Mouse (Mus musculus) splenic B cell, adult 2 months (primary cell): ENCODE results near the gene Epb41l4b.

Experiments used
- DNase-seq: peaks from one replicate; pipeline ENCODE4 v3.0.0-alpha.2; 2011; ENCODE audit warnings: low read depth, low spot score
- H3K27me3 ChIP-seq: 2 replicates; pipeline ENCODE4 v1.6.1; 2012; ENCODE audit warnings: mild to moderate bottlenecking, low read length, moderate library complexity, mixed read lengths; ENCODE audit not compliant: control insufficient read depth, poor library complexity, insufficient read depth, severe bottlenecking
- H3K36me3 ChIP-seq: 2 replicates; pipeline ENCODE4 v1.6.1; 2012; ENCODE audit warnings: mild to moderate bottlenecking, low read length, moderate library complexity, mixed read lengths; ENCODE audit not compliant: control insufficient read depth, poor library complexity, insufficient read depth, severe bottlenecking

Epb41l4b gene

DNA sequence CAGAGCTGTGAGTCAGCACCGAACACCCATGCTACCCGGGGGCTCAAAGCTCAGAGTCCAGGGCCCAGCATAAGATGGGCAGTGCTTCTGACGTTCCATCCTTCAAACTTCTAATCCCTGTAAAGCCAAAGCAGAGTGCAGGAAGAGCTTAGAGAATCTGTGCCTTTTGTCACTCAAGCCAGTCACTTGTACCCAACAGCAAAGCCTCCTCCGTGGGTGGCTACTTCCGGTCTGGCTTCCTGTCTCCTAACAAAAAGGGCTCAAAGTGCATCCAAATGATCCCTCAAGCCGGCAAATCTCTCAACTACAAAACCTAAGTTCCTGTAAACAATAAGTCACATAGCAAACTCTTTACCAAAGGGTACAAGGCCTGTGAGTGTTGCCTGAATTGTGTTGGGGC is 193.7 kb downstream of the Epb41l4b start:
- Histone ChIP-seq H3K36me3 (no peaks in the 10 kb centered on the region), H3K27me3 (no peaks in the 10 kb centered on the region)
- DNase-seq: peak; percentile 25

DNA sequence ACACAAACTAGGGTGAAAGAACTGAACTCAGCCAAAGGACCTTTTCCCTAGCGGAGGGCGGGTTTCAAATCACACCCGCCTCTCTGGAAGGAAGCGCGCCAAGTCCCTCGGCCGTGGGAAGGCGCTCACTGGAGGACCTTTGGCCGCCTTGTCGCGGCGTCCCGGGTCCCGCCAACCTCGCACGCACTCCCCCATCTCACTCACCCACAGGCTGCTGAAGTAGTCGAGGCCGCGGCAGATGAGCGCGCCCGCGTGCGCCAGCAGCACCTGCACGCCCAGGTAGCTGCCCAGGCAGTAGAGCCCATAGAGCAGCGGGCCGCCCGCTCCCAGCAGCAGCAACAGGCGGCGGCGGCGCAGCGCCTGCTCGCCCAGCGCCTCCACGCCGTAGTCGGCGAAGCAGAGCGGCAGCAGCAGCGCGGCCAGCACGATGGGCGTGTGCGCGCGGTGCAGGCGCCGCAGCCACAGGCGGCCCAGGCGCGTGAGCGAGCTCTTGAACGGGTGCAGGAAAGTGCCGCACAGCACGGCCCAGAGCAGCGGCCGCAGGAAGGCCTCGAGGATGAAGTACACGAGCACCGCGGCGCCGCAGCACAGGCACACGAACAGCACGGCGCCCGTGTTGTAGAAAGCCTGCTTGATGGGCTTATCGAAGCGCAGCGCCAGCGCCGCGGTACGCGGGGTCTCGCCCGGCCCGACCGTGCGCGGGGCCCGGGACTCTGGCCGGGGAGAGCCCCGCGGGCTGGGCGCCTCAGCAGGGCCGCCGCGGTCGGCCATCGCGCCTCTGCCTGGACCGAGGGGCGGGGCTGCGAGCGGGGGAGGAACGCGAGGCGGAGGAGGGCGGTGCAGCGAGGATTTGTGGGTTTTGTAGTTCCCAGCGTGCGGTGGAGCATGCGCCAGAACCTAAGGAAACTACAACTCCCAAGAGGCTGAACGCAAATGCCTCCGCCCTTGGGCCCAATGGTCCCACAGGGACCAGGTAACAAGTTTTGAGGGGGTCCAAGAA is 196.3 kb downstream of the Epb41l4b start, which contains the start of gene Tmem245:
Tmem245 (minus strand) TSS at position 797 of the 1,000 bp plus-strand sequence.
- Histone ChIP-seq H3K27me3 (no peaks in the 10 kb centered on the region), H3K36me3 (no peaks in the 10 kb centered on the region)
- DNase-seq: peak; percentile 95

DNA sequence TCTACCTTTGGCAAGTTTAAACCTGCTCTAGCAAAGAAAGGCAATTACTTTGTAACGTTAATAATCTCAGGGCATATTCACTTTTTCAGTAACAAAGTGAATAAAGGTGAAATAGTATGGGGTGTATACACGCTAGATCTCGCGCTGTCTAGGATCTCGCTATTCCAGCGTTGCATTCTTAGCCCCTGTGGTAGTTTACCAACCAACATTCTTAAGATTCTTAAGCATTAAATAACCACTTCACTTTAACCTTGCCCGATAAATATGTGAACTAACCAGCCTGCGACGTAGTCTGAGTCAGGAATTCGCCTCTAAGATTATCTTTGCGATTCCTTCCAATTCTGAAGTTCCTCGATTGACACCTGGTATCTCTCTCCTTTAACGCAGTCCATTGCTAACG is 197.1 kb downstream of the Epb41l4b start:
- Histone ChIP-seq H3K36me3 (no peaks in the 10 kb centered on the region), H3K27me3 (no peaks in the 10 kb centered on the region)
- DNase-seq: no peak

DNA sequence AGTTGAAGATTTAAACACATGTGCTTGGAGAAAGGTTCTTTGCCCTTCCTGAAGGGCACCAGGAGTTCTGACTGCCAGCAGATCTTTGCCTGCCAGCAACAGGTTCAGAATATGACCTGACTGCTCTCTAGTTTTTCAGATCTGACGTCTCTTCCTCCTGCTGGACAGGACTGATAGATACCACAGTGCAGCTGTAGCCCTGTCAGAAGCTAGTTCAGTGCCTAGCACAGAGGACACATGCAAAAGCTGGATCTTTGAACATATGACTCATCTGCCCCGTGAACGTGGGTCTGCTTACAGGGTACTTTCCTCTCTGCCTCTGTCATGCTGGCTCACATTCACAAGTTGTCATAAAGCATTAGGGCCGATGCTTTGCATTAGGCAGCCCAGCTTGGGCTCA is 199.0 kb downstream of the Epb41l4b start:
- Histone ChIP-seq H3K27me3 (no peaks in the 10 kb centered on the region), H3K36me3 (no peaks in the 10 kb centered on the region)
- no peak for DNase-seq

DNA sequence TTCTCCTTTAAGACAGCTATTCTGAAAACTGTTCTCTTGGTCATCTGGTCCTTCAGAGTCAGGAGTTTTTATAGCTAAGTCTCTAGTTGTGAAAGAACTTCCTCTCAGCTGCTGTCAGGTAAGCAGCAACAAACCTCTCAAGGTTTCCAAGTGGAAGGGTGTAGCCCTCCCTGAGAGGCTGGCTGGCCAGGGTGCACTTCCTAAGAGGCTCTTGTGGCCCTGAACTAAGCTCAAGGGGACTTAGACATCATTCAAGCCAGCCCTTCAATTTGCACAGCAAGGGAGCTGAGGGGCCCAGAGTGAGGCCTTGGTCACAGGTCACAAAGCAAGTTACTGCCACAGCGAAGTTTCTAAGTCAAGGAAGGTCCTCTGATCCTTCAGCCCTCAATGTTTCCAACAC is 200.0 kb downstream of the Epb41l4b start:
- no peak for DNase-seq
- no peaks in the 10 kb centered on the region for H3K27me3 ChIP-seq

DNA sequence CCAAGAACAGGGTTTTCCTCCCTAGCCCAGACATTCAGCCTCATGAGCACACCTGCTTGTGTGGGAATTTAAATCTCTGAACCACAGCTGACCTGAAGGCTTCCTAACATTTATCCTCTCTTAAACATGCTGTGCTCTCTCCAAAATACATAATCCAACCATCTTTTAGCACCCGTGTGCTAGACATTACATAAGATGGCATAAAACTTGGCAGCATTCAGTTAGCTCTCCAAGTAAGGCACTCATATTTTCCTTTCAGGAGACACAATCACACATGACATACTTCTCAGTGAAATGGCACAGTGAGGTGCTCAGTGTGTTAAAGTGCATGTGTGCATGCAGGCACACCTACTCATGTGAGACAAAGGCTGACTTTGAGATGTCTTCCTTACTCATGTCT is 200.7 kb downstream of the Epb41l4b start:
- no peaks in the 10 kb centered on the region for H3K36me3 ChIP-seq
- H3K27me3 ChIP-seq: no peaks in the 10 kb centered on the region
- DNase-seq: no peak

More for the DNA sequence above, 200.0 kb downstream of the Epb41l4b start:
- H3K36me3 ChIP-seq: no peaks in the 10 kb centered on the region
